Mouse (Mus musculus) gastrocnemius, adult 2 months (tissue): ENCODE measurements around the gene Pax9. TPM values are rescaled to one million over a fixed set of nuclear protein-coding genes. Genes with fewer than 3 reads are reported as not detected.

ENCODE experiments used
- DNase-seq: peaks from one replicate; pipeline ENCODE4 v3.0.0; 2022
- H3K27ac ChIP-seq: fragments of 200-600 bp; 2 replicates; pipeline ENCODE4 v1.8.1; 2022; ENCODE audit warnings: mild to moderate bottlenecking
- H3K4me3 ChIP-seq: fragments of 200-600 bp; 2 replicates; pipeline ENCODE4 v1.8.1; 2022; ENCODE audit warnings: mild to moderate bottlenecking, moderate library complexity
- CTCF ChIP-seq: fragments of 200-600 bp; IDR thresholded peaks from 2 replicates; pipeline ENCODE4 v1.8.1; 2022; ENCODE audit warnings: antibody characterized with exemption, mild to moderate bottlenecking, moderate library complexity
- intact Hi-C: fragments of 180-260 bp; cut with DNase I; formaldehyde crosslinking; loops from one replicate; pipeline ENCODE4 v1.15.1; 2025
- long read RNA-seq, 2 experiments: library from polyadenylated mRNA; stranded (forward); transcript quantifications; one replicate each; pipeline ENCODE4 v2.0.0; 2021
- total RNA-seq, 2 experiments: library from RNA; stranded (reverse); gene quantifications; 2 replicates each; pipeline ENCODE4 v1.2.3; 2021

Gene Pax9
- total RNA-seq: under 1 TPM; 0.06 to 0.10 TPM
- long read RNA-seq, experiment 1: 0 reads
- long read RNA-seq, experiment 2: 0 reads

DNA sequence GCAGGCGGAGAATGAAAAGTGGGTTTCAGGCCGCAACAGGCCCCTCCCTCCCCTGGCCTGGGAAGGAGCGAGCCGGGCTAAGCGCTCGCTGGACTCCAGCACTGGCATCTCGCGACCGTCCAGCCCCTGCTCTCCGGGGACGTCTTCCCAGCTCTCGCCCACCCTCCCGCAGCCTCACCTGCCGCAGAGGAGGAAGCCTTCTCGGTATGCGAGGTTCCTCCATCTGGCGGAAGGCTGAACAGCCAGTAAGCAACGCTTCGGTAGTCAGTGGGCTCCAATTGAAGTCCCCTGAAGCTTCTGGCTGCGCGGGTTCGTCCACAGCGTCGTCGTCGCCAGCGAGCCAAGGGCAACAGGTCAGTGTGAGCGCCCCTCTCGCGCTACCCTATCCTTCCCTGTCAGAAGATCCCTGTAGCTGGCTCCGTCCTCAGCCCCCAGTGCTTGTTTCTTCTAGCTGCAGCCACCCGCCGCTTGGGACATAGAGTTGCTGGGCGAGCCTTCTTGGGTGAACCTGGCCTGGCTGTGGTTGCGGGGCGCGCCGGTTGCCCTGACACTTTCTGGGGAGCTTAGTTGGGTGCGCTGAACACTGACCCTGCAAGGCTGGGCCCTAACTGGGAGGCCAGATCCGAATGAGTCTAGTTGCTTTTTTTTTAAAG lies at the start of gene Pax9:
Gene Pax9, plus strand, starts transcription at position 341 of the 653 bp plus-strand sequence.
- no peak for DNase-seq
- Histone ChIP-seq H3K4me3 (no peak within 1 kb of the TSS), H3K27ac (no peak within 1 kb of the TSS)
- TF ChIP-seq CTCF: no peak
- intact Hi-C loops: no loop called here

DNA sequence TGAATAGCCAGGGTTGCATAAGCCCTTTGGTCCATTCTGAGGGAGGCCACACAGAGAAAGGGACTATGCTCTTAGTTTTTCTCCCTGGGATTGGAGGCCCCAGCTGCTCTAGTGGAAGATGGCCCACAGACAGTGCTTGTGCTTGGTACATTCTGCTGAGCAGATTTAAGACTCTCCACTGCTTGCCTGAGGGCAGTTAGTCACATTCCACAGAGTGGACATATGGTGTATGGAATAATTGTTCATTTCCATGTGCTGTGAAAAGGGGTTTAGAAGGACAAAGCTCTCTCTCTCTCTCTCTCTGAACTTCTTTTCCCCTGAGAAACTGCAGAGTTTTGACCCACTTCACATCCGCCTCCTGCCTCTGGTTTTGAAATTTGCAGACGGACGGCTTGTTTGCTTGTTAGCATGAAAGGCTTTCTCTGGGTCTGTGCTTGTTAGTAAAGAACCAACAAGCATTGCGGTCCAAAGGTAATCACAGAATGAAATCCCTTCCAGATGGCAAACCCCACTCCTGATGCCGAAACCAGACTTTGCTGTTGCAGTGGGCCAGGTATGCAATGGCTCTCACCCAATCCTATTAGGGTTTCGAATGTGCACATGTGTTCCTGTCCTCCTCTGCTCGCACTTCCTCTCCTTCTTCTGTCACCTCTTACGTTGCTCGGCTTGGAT lies 22.0 kb upstream of the Pax9 start:
- TF ChIP-seq CTCF: no peak
- Histone ChIP-seq H3K4me3 (no peak overlapping the region), H3K27ac (no peak overlapping the region)
- no peak for DNase-seq
- intact Hi-C loops: no loop called here

DNA sequence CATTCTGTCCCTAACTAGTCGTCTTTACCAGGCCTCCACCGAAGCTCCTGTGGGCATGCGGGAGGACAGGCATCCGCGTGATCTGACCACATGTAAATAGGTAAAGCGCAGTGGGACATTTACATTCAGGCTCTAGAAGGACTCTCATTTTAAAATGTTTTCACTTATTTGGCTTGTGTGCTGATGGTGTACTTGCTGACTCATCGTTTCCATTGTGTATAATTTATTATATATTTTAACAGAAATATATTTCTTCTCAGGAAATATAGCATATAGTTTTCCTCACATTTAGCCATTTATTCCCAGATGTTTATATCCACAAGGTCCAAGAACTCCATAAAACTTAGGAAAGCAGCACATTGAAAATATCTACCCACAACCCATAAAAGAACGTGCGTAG lies 20.8 kb upstream of the Pax9 start:
- no peak for TF ChIP-seq CTCF
- no peak overlapping the region for H3K27ac ChIP-seq
- intact Hi-C loops: no loop called here

DNA sequence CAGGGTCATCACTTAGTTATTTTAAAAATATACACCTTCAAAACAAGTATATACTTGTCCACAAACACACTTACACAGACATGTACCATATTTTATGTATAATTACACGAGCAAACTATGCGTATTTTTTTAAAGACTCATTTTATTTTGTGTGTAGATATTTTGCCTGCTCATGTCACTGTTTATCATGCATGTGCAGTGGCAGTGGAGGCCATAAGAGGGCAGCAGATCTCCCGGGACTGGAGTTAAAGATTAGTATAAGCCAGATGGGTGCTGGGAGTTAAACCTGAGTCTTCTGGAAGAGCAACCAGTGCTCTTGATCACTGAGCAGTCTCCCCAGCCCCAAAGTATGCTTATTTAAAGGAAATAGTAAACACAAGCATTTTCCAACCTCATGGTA lies 16.8 kb upstream of the Pax9 start:
- Histone ChIP-seq H3K4me3 (no peak overlapping the region), H3K27ac (no peak overlapping the region)
- peak; percentile 37 for TF ChIP-seq CTCF
- no peak for DNase-seq
- intact Hi-C loops: no loop called here

More for the DNA sequence above, 20.8 kb upstream of the Pax9 start:
- no peak overlapping the region for H3K4me3 ChIP-seq
- DNase-seq: no peak

DNA sequence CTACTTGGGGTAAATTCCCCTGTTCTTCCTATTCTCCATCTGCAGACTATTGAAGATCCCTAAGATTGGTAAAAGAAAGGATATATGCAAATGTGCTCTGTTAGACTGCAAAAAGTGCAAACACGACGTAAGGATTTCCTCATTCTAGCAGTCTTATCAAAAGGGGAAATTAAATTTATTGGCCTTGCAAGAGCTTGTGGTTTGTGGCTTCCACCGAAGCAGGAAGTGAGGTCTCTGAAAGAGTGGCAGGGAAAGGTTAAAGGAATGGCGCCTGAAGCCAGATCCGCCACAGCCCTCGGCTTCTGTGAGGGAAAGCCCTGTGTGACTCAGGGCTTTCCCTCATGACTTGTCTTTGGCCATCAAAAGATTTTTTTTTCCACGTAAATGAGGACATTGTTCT lies 13.9 kb upstream of the Pax9 start:
- intact Hi-C loops: no loop called here
- TF ChIP-seq CTCF: no peak
- H3K4me3 ChIP-seq: no peak overlapping the region

DNA sequence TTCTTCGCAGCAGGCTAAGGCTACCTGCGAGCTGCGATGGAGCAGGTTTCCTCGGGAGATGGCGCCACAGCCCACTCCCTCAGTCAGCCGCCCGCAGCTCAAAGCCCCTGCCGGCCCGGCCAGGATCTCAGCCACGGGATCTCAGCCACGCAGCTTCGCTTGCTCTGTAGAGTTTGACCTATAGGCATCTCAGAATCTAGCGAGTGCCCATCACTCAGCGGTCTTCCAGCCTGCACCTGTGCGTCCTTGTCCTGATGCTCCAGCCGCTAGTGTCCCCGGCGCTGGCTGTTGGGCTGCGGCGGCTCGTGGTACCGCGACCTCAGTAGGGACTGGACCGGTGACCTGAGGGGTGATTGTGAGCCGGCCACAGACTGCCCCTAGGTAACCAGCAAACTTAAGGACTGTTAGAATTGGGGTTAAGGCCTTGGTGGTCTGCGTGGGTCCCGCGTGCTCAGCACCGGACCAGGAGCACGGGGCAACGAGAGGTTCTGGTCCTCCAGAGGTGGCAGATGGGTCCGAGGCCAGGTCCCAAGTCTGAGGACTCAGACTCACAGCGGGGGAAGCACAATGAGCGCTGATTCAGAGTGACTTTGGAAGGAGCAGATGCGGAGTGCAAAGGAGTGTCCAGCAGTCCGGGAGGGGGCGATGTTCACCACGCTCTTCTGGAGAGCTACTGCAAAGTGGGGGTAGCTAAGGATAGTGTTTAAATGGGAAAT lies 10.3 kb upstream of the Pax9 start:
- Histone ChIP-seq H3K4me3 (peak overlapping the region; percentile 15; the same call in 1 of the 2 replicates), H3K27ac (no peak overlapping the region)
- intact Hi-C loops: loop anchor here (5.0 kb wide), 1 partner anchor 306 kb away; no protein-coding TSS in a partner anchor
- DNase-seq: no peak
- TF ChIP-seq CTCF: peak; percentile 34

More for the DNA sequence above, 13.9 kb upstream of the Pax9 start:
- no peak for DNase-seq
- no peak overlapping the region for H3K27ac ChIP-seq

DNA sequence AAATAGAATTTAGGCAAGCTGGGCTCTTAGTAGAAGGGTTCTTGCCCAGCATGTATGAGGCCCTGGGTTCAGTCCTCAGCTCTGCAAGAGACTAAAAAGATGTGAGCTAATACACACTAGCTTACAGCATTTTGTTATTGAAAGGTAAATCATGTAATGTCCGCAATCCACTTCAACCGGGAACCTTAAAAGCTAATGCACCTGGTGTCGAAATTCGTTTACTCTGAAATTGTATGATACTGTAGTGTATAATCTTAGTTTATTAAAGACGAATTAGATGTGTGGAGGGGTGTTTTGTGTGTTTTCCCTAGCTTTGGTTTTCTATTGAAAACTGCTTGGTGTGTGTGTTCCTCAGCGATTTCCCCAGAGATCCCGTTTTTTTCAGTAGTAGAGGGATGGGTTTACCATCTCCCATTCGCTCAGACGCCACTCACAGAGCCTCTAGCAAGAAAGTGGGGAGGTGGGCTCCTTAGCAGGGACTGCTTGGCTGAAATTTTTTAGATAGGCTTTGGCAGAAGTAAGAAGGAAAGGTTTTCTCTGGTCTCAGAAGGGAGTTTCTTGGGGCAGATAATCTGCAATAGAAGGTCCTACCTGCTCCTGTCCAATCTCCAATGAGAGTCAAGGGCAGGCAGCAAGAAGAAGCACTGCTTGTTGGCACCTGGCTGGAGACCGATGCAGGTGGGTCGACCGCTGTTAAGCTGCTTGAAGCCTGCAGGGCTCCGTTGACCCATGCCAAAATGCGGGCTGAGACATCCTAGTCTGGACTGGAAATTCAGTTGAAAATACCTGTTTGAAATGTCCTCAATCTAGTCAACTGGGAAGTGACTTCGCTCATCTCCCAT lies 3.7 kb upstream of the Pax9 start:
- no peak for DNase-seq

DNA sequence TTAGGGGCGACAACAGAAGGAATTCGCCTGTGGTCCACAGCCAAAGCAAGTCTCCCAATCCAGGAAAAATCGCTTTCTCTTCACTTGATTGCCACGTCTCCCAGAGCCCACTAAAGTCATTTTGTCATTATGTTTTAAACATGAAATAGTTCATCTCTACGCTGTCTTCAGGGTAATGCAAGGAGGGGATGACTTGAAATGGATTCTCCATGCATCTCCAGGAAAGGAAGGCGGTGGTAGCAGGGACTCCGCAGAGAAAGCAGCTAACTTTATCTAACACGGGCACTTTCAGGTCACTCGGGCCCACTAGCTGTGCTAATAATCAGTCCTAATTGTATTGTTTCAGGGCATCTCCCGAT lies 3.1 kb upstream of the Pax9 start:
- no peak overlapping the region for H3K4me3 ChIP-seq
- DNase-seq: no peak
- TF ChIP-seq CTCF: no peak
- no peak overlapping the region for H3K27ac ChIP-seq
- intact Hi-C loops: no loop called here

More for the DNA sequence above, 3.7 kb upstream of the Pax9 start:
- TF ChIP-seq CTCF: no peak
- H3K4me3 ChIP-seq: no peak overlapping the region
- intact Hi-C loops: no loop called here
- no peak overlapping the region for H3K27ac ChIP-seq

DNA sequence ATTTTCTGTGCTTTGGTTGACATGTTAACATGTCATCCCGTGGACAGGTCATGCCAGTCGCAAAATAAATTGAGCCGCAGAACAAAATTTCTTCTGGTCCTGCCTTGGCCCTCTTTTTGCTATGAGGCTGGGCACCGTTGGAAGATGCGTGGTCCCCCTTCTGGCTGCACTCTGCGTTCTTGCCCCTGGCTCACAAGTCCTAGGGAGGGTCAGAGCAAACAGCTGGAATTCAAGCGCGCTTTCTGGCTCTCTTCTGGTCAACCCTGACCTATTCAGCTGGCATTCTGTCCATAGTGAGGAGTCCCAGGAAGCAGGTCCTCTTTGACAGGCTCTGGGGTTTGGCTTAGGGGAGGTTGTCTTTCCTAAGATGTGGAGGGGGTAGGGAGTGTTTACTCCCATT lies 2.6 kb upstream of the Pax9 start:
- no peak for DNase-seq
- intact Hi-C loops: no loop called here
- Histone ChIP-seq H3K4me3 (no peak overlapping the region), H3K27ac (no peak overlapping the region)
- TF ChIP-seq CTCF: no peak

DNA sequence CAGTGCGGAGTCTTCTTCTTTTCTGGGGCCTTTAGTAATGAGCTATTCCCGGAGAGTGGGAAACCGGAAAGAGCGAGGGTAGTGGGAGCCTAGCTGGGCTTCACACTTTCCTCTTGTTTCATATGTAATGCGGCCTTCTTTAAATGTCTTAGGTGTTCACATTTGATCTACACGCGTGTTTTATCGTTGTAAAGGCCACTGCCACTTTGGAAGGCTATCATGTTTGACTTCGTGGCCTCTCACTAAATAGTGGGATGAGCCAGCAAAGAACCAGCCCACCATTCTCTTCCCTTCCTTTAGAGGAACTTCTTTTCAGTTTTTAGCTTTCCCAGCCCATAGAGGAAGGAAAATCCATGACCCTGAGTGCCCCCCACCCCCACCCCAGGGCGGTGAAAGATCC lies 2.2 kb upstream of the Pax9 start:
- no peak overlapping the region for H3K27ac ChIP-seq
- intact Hi-C loops: no loop called here
- TF ChIP-seq CTCF: no peak
- no peak for DNase-seq
- no peak overlapping the region for H3K4me3 ChIP-seq

DNA sequence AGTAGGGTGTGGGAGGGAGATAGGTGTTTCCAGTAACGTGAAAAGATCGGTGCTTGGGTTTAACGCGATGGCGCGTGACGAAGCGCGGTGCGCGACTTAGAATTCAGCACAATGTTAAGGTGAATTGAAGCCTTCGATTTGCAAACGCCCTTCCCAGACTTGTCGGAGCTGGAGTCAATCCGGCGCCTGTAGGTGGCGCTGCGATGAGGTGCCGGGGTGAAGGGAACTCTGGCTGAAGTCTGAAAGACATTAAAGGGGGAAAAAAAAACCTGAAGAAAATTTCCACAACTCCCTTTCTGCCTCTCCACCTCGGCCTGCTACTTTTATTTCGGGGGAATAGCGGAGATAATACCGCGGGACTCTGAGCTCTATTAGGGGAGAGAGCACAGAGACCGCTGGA lies 1.8 kb upstream of the Pax9 start:
- peak; percentile 36 for TF ChIP-seq CTCF
- Histone ChIP-seq H3K27ac (no peak overlapping the region), H3K4me3 (no peak overlapping the region)
- intact Hi-C loops: no loop called here
- peak; percentile 38 for DNase-seq

DNA sequence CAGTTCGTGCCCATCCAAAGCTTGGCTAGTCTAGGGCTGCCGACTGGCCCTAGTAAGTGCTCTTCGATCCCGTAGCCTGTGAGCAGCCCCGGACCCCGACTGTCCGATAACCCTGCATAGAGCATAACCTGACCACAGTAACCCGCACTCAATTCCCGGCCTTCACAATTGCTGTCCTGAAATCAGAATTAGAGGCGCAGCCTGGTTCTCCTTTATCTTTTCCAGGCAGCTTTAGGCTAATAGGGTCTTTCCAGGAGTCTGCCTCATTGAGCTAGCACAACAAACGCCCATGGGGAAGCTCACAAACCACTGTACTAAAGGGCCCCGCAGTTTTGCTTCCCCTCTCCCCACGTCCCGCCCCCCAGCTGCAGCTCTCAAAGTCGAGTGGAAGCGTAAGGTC lies 1.2 kb upstream of the Pax9 start:
- Histone ChIP-seq H3K27ac (no peak overlapping the region), H3K4me3 (no peak overlapping the region)
- TF ChIP-seq CTCF: no peak
- DNase-seq: no peak
- intact Hi-C loops: no loop called here
